Mouse (Mus musculus) midbrain, embryonic 13.5 days (tissue): ENCODE results near the gene Ldlrad3. TPM values are rescaled to one million over a fixed set of nuclear protein-coding genes. Genes with fewer than 3 reads are reported as not detected.

Source experiments
- ATAC-seq: fragments of 200-750 bp; cut with Nextera tagmentation; 2 replicates; pipeline ENCODE4 v1.8.0; 2017; ENCODE audit warnings: mild to moderate bottlenecking, moderate TSS enrichment, moderate library complexity
- H3K27ac ChIP-seq: fragments of 300-500 bp; sonication (generic); 2 replicates; pipeline ENCODE4 v1.5.1; 2015; ENCODE audit warnings: inconsistent platforms, mild to moderate bottlenecking, moderate library complexity
- H3K27me3 ChIP-seq: fragments of 300-500 bp; sonication (generic); 2 replicates; pipeline ENCODE4 v1.6.1; 2015; ENCODE audit warnings: mild to moderate bottlenecking, inconsistent platforms
- H3K36me3 ChIP-seq: fragments of 300-500 bp; sonication (generic); 2 replicates; pipeline ENCODE4 v1.6.1; 2015; ENCODE audit warnings: mild to moderate bottlenecking, inconsistent platforms
- H3K4me1 ChIP-seq: fragments of 300-500 bp; sonication (generic); replicated peaks from 2 replicates; pipeline ENCODE4 v1.6.1; 2015; ENCODE audit warnings: inconsistent platforms
- H3K4me2 ChIP-seq: fragments of 300-500 bp; sonication (generic); replicated peaks from 2 replicates; pipeline ENCODE4 v1.6.1; 2015; ENCODE audit warnings: moderate library complexity, mild to moderate bottlenecking, inconsistent platforms
- H3K4me3 ChIP-seq: fragments of 300-500 bp; sonication (generic); replicated peaks from 2 replicates; pipeline ENCODE4 v1.5.1; 2015; ENCODE audit warnings: mild to moderate bottlenecking, inconsistent platforms
- H3K9ac ChIP-seq: fragments of 300-500 bp; sonication (generic); replicated peaks from 2 replicates; pipeline ENCODE4 v1.6.1; 2015; ENCODE audit warnings: mild to moderate bottlenecking, inconsistent platforms
- H3K9me3 ChIP-seq: fragments of 300-500 bp; sonication (generic); 2 replicates; pipeline ENCODE4 v1.6.1; 2016; ENCODE audit warnings: mild to moderate bottlenecking, inconsistent platforms
- WGBS: fragments of 180-500 bp; shearing (Covaris S2); methylation state at CpG from one replicate; pipeline ENCODE4 v1.1.7; 2015; 5-methylcytosine and 5-hydroxymethylcytosine counted together
- polyA plus RNA-seq: library from polyadenylated mRNA; unstranded; fragments of >200 nt; fragmentation: Nextera tagmentation; extraction: Ambion mirVana; gene quantifications from 2 replicates; pipeline ENCODE4 v1.2.1, GENCODE M21; 2015

The Ldlrad3 gene
- polyA plus RNA-seq, 1 experiment from 2014 or later = 41.6 TPM

DNA sequence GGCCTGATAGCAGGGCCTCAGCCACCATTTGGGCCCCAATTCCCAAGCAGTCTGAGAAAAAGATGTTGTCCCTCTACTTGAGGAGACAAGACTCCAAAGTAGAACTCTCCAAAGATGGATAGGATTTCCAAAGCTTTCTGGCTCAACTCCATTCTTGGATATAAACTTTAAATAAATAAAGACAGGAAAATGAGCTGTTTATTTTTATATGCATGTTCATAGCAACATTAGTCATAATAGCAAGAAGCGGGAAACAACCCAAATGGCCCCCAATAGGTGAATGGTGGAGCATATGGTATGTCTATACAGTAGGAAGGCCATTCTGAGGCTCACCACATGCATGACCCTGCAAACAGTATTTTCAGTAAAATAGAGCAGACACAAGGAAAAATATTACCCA, 251.2 kb downstream of the Ldlrad3 start:
- no peaks in the 10 kb centered on the region for H3K27me3 ChIP-seq
- H3K4me1 ChIP-seq = peaks cover 9% of the 10 kb centered on the region
- no peak for ATAC-seq
- H3K36me3 ChIP-seq = no peaks in the 10 kb centered on the region
- H3K4me3 ChIP-seq = no peak overlapping the region
- no peaks in the 10 kb centered on the region for H3K9me3 ChIP-seq
- no peak overlapping the region for H3K4me2 ChIP-seq
- 96% methylated on average over 1 of the region's 1 CpGs for WGBS
- H3K9ac ChIP-seq = no peak overlapping the region
- H3K27ac ChIP-seq = no peak overlapping the region

DNA sequence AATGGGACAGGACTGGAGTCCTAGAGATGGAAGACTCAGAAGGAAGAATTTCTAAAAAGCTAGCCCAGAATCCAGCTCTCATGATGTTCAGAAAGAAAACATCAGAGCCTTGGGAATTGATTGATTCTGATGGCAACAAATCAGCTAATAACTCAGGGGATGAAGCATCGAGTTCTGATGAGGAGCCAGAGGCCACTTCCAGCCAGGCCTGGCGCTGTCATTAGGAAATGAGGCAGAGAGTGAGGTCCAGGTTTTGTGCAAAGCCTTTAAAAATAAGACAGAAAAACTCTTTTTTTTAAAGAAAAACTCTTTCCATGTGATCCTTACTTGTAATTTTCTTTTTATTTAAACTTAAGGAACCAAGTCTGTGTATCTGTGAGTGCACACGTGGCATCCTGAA, 252.9 kb downstream of the Ldlrad3 start:
- Histone ChIP-seq H3K27me3 (no peaks in the 10 kb centered on the region), H3K4me2 (no peak overlapping the region), H3K27ac (no peak overlapping the region), H3K4me3 (no peak overlapping the region), H3K4me1 (peaks cover 9% of the 10 kb centered on the region), H3K36me3 (no peaks in the 10 kb centered on the region), H3K9me3 (no peaks in the 10 kb centered on the region), H3K9ac (no peak overlapping the region)
- no peak for ATAC-seq
- 84% methylated on average over 3 of the region's 3 CpGs for WGBS

DNA sequence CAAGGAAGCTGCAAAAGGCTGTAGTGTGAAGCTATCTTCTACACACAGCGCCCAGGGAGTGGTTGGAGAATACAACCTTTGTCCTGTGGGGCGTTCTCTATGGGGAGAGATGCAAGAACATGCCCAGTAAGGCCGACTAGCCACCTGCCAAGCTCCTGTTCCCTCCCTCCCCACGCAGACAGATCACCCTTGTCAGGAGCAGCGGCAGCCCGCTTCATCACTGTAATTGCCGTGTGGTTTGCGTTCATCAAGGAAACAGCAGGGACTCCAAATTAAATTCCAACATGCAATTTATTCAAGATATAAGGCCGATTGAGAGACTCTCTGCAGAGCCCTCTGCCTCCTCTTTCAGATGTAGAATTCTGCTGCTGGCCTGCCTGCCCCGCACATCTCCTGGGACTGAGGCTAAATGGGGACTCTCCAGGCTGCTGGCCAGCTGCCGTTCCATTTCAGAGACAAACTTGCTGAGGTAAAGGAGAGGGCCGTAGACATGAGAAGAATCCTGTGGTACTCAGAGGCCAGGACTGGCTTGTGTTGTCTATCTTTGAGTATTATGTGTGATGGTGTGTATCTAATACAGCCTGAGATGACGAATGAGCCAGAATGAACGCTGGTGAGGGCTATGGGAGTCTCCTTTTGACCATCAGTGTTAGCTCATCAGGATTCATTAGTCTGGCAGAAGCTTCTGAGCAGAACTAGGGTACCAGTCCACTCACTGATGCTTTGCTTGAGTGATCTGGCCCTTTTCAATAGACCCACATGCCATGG, 253.8 kb downstream of the Ldlrad3 start:
- 0 out of 2 replicates have a peak, but pooled peaks have one; percentile 60 for ATAC-seq
- Histone ChIP-seq H3K9ac (no peak overlapping the region), H3K27ac (peak overlapping the region; percentile 63), H3K4me3 (no peak overlapping the region), H3K27me3 (no peaks in the 10 kb centered on the region), H3K9me3 (no peaks in the 10 kb centered on the region), H3K4me1 (peaks cover 9% of the 10 kb centered on the region), H3K4me2 (no peak overlapping the region), H3K36me3 (no peaks in the 10 kb centered on the region)
- WGBS = 60% methylated on average over 14 of the region's 14 CpGs

DNA sequence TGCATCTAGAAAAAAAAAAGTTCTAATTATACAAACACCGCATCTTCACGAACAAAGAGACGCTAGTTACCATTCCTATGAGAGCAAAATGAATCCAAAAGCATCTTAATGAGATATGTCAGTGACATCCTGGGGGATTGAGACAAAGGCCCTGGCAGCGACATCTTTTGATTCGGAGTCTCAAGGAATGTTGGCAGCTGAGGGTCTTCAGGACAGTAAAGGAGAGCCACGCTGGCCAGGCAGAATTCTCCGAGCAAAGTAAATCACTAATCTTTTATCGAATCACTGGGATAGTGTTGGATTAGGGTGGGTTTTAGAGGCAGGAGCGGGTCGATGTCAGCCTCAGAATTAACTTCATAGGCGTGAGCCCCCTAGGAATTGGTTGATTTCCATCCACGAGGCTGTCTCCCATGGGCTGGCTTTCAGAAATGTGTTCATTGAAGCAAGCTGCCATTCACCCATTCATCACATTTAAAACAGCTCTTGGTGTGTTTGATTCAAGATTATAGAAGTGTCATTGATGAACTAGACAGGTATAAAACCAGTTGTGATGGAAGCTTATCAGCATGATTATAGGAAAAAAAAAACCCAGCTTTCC, 260.5 kb downstream of the Ldlrad3 start:
- ATAC-seq = peak; percentile 62
- peak overlapping the region; percentile 19; the same call in 1 of the 2 replicates for H3K4me2 ChIP-seq
- no peaks in the 10 kb centered on the region for H3K9me3 ChIP-seq
- H3K4me1 ChIP-seq = peaks cover 14% of the 10 kb centered on the region
- H3K36me3 ChIP-seq = no peaks in the 10 kb centered on the region
- 19% methylated on average over 12 of the region's 12 CpGs for WGBS
- no peak overlapping the region for H3K9ac ChIP-seq
- H3K27me3 ChIP-seq = no peaks in the 10 kb centered on the region
- 0 out of 2 replicates have a peak overlapping the region, but pooled peaks have one; percentile 22 for H3K27ac ChIP-seq
- H3K4me3 ChIP-seq = no peak overlapping the region

DNA sequence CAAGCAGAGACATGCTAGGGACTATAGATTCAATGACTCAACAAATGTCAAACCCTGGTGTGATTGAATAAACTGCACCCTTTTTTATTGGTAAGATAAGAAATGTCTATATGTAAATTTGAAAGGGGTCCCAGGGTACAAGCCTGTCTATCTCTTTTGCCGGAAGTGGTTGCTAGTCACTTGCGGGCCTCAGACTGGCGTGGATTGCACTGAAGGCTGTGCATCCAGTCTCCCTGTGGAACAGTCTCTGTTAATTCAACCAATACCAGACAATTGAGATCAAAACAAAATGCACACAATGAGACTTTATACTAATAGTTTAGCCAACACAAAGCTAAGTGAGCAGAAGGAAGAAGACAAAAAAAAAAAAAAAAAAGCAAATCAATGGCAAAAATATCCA, 261.0 kb downstream of the Ldlrad3 start:
- Histone ChIP-seq H3K4me1 (peaks cover 18% of the 10 kb centered on the region), H3K9me3 (no peaks in the 10 kb centered on the region), H3K4me3 (no peak overlapping the region), H3K27ac (no peak overlapping the region), H3K9ac (no peak overlapping the region), H3K36me3 (no peaks in the 10 kb centered on the region), H3K4me2 (no peak overlapping the region), H3K27me3 (no peaks in the 10 kb centered on the region)
- ATAC-seq = peak; percentile 57; the same call in 1 of the 2 replicates
- 50% methylated on average over 3 of the region's 3 CpGs for WGBS

DNA sequence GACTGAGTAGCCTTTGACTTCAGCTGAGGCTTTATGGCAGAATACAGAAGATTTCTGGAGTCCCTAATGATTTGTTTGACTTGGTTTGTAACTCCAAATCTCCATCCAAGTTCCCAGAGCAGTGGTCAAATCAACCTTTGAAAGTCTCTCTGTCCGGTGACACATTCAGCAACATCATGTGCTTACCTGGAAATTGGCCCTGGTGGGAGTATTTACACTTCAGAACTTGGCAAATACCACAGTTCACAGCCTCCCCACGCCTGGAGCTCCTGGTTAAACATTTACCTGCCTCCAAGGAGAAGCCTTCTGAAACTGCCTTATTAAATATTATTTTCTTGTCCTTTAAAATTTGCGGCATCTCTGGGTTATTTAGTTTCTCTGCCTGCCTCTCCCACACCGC, 263.0 kb downstream of the Ldlrad3 start:
- H3K4me2 ChIP-seq = no peak overlapping the region
- no peak overlapping the region for H3K27ac ChIP-seq
- no peaks in the 10 kb centered on the region for H3K9me3 ChIP-seq
- no peak overlapping the region for H3K4me3 ChIP-seq
- no peaks in the 10 kb centered on the region for H3K27me3 ChIP-seq
- no peak for ATAC-seq
- H3K9ac ChIP-seq = no peak overlapping the region
- no peaks in the 10 kb centered on the region for H3K36me3 ChIP-seq
- H3K4me1 ChIP-seq = peaks cover 26% of the 10 kb centered on the region
- 88% methylated on average over 4 of the region's 4 CpGs for WGBS

DNA sequence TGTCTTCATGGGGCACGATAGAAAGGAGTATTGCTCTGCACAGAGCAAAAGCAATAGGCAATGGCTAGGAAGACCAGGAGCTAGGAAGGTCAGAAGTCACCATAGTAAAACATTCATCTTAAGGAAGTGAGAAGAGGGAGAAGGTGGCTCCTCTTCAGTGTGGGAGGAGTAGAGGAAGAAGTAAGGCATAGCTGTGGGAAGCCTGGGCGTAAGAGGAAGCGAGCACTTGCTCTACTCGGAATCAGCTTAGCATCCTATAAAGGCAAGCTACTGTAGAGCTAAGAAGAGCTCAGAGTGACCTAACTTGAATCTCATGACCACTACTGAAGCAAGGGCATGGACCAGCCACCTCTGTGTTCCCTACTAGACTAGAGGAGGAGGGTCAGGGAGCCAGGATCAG, 263.9 kb downstream of the Ldlrad3 start:
- no peak overlapping the region for H3K4me2 ChIP-seq
- H3K27me3 ChIP-seq = no peaks in the 10 kb centered on the region
- H3K4me3 ChIP-seq = no peak overlapping the region
- WGBS = 96% methylated on average over 4 of the region's 4 CpGs
- H3K27ac ChIP-seq = no peak overlapping the region
- H3K4me1 ChIP-seq = peaks cover 26% of the 10 kb centered on the region
- no peaks in the 10 kb centered on the region for H3K36me3 ChIP-seq
- no peak for ATAC-seq
- H3K9me3 ChIP-seq = no peaks in the 10 kb centered on the region
- H3K9ac ChIP-seq = no peak overlapping the region

DNA sequence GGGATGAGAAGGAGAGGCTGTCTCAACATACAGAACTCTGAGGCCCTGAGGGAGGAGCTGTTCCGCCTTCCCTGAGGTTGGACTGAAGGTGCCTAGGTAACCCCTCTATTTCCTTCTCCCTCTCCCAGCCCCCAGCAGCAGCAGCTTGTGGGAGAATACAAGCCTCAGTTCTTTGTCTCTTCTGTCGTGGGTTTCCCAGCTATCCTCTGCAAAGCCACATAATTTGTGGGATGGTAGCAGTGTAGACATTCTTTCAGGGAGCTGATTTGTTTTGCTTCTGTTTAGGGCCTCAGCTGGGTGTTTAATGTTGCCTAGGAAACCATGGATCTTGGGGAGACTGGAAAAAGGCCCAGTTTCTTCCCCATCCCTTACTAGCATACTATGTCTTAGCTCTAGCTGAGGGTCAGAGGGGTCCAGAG, 266.0 kb downstream of the Ldlrad3 start:
- H3K4me2 ChIP-seq = no peak overlapping the region
- H3K36me3 ChIP-seq = 0 out of 2 replicates have a peak, but pooled peaks cover 4% of the 10 kb centered on the region
- no peak overlapping the region for H3K4me3 ChIP-seq
- peaks cover 17% of the 10 kb centered on the region for H3K4me1 ChIP-seq
- H3K9me3 ChIP-seq = peaks cover 5% of the 10 kb centered on the region; the same call in 1 of the 2 replicates
- H3K9ac ChIP-seq = no peak overlapping the region
- 31% methylated on average over 2 of the region's 2 CpGs for WGBS
- H3K27me3 ChIP-seq = no peaks in the 10 kb centered on the region
- peak; percentile 55 for ATAC-seq
- peak overlapping the region; percentile 32; the same call in 1 of the 2 replicates for H3K27ac ChIP-seq

DNA sequence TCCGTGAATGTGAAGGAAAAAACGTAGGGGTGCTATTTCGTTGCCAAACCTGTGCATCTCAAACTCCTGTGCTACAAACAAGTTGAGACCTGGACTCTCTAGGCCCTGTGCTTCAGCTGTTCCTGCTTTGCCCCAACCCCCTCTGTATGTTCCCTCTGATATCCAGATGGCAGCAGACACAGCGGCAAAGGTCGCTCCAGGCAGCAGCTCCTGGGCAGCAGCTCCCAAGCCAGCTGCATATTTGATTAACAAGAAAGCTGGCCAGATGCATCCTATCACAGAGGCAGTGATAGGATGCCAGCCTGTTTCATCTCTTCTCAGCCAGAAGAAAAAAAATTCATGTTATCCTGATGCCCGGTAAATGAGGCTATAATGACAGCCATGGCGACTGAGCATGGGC, 267.7 kb downstream of the Ldlrad3 start:
- Histone ChIP-seq H3K27me3 (no peaks in the 10 kb centered on the region), H3K4me2 (no peak overlapping the region), H3K4me1 (peaks cover 12% of the 10 kb centered on the region), H3K36me3 (0 out of 2 replicates have a peak, but pooled peaks cover 4% of the 10 kb centered on the region), H3K9ac (no peak overlapping the region), H3K4me3 (no peak overlapping the region), H3K9me3 (peaks cover 5% of the 10 kb centered on the region; the same call in 1 of the 2 replicates), H3K27ac (peak overlapping the region; percentile 49; the same call in 1 of the 2 replicates)
- 81% methylated on average over 7 of the region's 7 CpGs for WGBS
- ATAC-seq = peak; percentile 54; the same call in 1 of the 2 replicates

DNA sequence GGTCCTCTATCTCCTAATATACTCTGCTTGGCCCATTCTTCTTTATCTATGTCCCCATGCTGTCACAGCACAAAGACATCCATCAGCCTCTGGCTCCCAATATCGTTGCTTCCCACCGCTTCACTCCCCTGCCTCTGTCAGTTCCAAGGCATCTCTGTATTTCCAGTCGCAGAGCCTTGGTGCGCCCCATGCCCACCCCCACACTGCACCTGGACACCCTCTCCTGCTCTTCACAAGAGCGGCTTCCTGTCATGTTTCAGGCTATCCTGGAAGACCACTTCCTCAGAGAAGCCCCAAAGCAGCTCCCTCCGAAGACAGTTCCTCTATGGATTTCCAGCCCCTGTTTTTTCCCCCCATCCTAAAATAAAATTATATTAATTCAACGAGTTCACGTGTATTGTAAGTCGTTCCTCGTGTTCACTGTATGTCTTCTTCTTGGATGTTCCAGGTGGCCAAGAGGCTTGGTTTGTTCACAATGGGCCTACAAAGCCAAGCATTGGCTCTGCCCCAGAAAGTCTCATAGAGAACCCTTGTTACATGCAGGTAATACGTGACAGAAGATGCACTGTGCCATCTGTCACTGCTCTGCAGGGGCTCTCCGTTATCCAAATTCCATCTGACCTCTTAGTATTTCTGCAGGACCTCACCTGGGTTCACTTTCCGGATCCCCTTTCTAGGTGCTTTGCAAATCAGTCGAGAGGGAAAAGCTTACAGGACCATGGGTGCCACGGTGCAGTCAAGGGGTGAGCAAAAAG, 276.7 kb downstream of the Ldlrad3 start:
- 85% methylated on average over 15 of the region's 15 CpGs for WGBS
- Histone ChIP-seq H3K36me3 (peaks cover 12% of the 10 kb centered on the region), H3K9ac (no peak overlapping the region), H3K9me3 (0 out of 2 replicates have a peak, but pooled peaks cover 6% of the 10 kb centered on the region), H3K27me3 (no peaks in the 10 kb centered on the region), H3K4me2 (no peak overlapping the region), H3K27ac (no peak overlapping the region), H3K4me3 (no peak overlapping the region), H3K4me1 (peaks cover 26% of the 10 kb centered on the region)
- no peak for ATAC-seq

DNA sequence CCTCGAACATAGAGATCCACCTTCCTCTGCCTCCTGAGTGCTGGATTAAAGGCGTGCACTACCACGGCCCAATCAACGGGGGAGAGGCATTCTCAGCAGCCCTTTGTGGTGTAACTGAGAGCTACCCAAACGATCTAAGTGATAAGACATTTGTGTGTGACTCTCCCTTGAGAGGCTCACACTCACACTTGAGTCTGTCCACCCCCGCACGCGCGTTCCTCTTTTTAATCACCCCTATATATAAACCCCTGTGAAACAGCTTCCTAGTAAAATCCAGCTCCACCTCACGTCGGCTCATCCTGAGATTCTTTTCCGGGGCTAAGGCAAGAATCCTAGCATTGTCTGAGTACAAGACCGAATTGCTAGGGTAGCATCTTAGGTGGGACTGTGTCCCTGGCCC, 277.4 kb downstream of the Ldlrad3 start:
- H3K36me3 ChIP-seq = peaks cover 12% of the 10 kb centered on the region
- H3K27ac ChIP-seq = no peak overlapping the region
- WGBS = 64% methylated on average over 13 of the region's 13 CpGs
- 0 out of 2 replicates have a peak, but pooled peaks cover 6% of the 10 kb centered on the region for H3K9me3 ChIP-seq
- H3K4me2 ChIP-seq = no peak overlapping the region
- H3K9ac ChIP-seq = no peak overlapping the region
- peaks cover 26% of the 10 kb centered on the region for H3K4me1 ChIP-seq
- no peaks in the 10 kb centered on the region for H3K27me3 ChIP-seq
- H3K4me3 ChIP-seq = no peak overlapping the region
- ATAC-seq = no peak
